Mouse (Mus musculus): ENCODE measurements at regions not wholly inside any gene's neighbourhood (a gene's known extent, or its start where the extent isn't known, plus 50 kb on each side); places are given as distances from the start of the nearest gene placed in this dataset.

DNA sequence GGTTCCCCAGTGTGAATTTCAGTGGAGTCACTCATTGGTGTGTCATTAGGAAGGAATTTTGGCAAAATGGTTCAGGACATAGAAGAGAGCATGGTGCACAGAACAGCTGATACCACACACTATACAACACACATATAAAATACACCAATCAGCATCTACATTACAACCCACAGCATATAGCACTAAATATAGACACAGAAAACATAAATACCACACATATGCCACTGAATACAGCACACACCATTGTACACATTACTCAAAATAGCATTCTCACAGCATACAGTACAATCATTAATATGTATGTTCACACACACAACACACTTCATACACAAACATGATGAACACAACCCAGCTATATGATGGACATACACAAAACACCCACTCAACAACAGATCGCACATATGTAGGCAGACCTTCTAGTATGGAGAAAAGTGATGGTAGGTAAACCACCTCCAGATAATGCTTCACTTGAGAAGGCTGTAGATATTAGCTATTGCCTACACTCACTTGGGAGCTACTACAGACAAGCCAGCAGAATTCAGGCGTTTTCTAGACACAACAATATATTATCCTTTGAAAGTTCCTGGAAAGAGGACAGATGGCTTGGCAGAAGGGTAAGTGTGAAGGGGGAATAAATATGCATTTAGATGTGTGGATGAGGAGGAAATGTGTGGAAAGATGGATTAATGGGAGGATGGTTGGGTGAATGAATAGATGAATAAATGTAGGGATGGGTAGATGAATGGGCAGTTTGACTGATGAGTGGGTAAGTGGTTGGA, 71.6 kb upstream of the Zmat1 start:
- TF ChIP-seq POLR2A (IDR thresholded peaks at IDR 0.05; ENCODE audit: control insufficient read depth, extremely low read depth, insufficient read depth, low read length, poor library complexity) (no peak), CTCF (IDR thresholded peaks at IDR 0.05; ENCODE audit: borderline replicate concordance, control insufficient read depth, extremely low read depth, insufficient read depth, low read length, poor library complexity) (no peak)
